Mouse (Mus musculus): ENCODE data around the gene Ganab.

GRCm38 (mm10) chr19:8871267-8872186, 26.3 kb upstream of the Ganab start, which contains the start of gene Ubxn1:
- no peak for TF ChIP-seq CTCF (IDR thresholded peaks at IDR 0.05; ENCODE audit: extremely low read depth, insufficient read depth, insufficient read length, insufficient replicate concordance)
- TF ChIP-seq POLR2A (IDR thresholded peaks at IDR 0.05; ENCODE audit: low read depth, low read length) = no peak; the same call in none of the 2 replicates
